Mouse (Mus musculus) megakaryocyte, adult 5-6 weeks (primary cell): ENCODE measurements around the gene Snd1. TPM values are rescaled to one million over a fixed set of nuclear protein-coding genes. Genes with fewer than 3 reads are reported as not detected.

Experiments
- ATAC-seq: 2 replicates; pipeline ENCODE4 v1.8.0; 2016; ENCODE audit warnings: mild to moderate bottlenecking, inconsistent platforms; ENCODE audit not compliant: poor library complexity, severe bottlenecking
- total RNA-seq, 2 experiments: library from RNA; stranded (forward) in 1 of 2; stranded (reverse) in 1 of 2; fragments of 153-499, 151-499 nt in 1 of 2; fragments of 221-1000, 200-1000 nt in 1 of 2; gene quantifications; 2 replicates each; pipeline versions ENCODE4 v1.2.3 to v1.2.4; 2015 to 2017

The Snd1 gene
- 40.2 and 46.7 TPM in 2 replicates for total RNA-seq (2015)
- total RNA-seq (2017) = 76.9 and 86.3 TPM in 2 replicates

GRCm38 (mm10) chr6:28474839-28475238, at the start of gene Snd1:
TSS of gene Snd1 (plus strand) at chr6:28475139.
- ATAC-seq = no peak

GRCm38 (mm10) chr6:28427096-28427839, 47.7 kb upstream of the Snd1 start, which contains the start of gene Fscn3:
TSS of gene Fscn3 (plus strand) at chr6:28427789.
- no peak for ATAC-seq

- no peak for ATAC-seq
Observed at GRCm38 (mm10) chr6:28428290-28428689, 46.6 kb upstream of the Snd1 start, which contains the start of gene Gcc1. TSS of gene Gcc1 (minus strand) at chr6:28428390.

- no peak for ATAC-seq
Observed at GRCm38 (mm10) chr6:28429870-28430269, 45.1 kb upstream of the Snd1 start.

GRCm38 (mm10) chr6:28430795-28431537, 44.0 kb upstream of the Snd1 start:
- peak; percentile 73 for ATAC-seq

GRCm38 (mm10) chr6:28431538-28431855, 43.4 kb upstream of the Snd1 start:
- no peak for ATAC-seq

GRCm38 (mm10) chr6:28447937-28448336, 27.0 kb upstream of the Snd1 start:
- ATAC-seq = no peak

- no peak for ATAC-seq
Observed at GRCm38 (mm10) chr6:28449253-28449652, 25.7 kb upstream of the Snd1 start, which contains the start of gene Pax4. TSS of gene Pax4 (minus strand) at chr6:28449353.

GRCm38 (mm10) chr6:28450481-28450880, 24.5 kb upstream of the Snd1 start:
- no peak for ATAC-seq

GRCm38 (mm10) chr6:28450977-28451376, 24.0 kb upstream of the Snd1 start:
- no peak for ATAC-seq

GRCm38 (mm10) chr6:28459221-28459668, 15.7 kb upstream of the Snd1 start:
- ATAC-seq = peak; percentile 31; the same call in 1 of the 2 replicates

GRCm38 (mm10) chr6:28460534-28460933, 14.4 kb upstream of the Snd1 start:
- ATAC-seq = peak; percentile 88

- ATAC-seq = no peak
Observed at GRCm38 (mm10) chr6:28464630-28465029, 10.3 kb upstream of the Snd1 start.

- no peak for ATAC-seq
Observed at GRCm38 (mm10) chr6:28470017-28470602, 4.8 kb upstream of the Snd1 start.

- no peak for ATAC-seq
Observed at GRCm38 (mm10) chr6:28470621-28471020, 4.3 kb upstream of the Snd1 start.

- no peak for ATAC-seq
Observed at GRCm38 (mm10) chr6:28471284-28472035, 3.5 kb upstream of the Snd1 start.

GRCm38 (mm10) chr6:28474211-28474610, 728 bp upstream of the Snd1 start:
- no peak for ATAC-seq

- peak; percentile 90 for ATAC-seq
Observed at GRCm38 (mm10) chr6:28479865-28480751, 5.2 kb downstream of the Snd1 start.

- ATAC-seq = no peak
Observed at GRCm38 (mm10) chr6:28480752-28481492, 6.0 kb downstream of the Snd1 start.
